Mouse (Mus musculus) c-Kit-negative CD71-positive TER-119-positive erythroid progenitor cells, embryonic 14.5 days (primary cell): ENCODE results near the gene Hs3st5.
"Not testable (repeated sequence)": the region's sequence is repeated elsewhere in the genome, so short reads cannot be mapped to it uniquely, and the experiment has no call there.

ENCODE experiments used
- DNase-seq: peaks from one replicate; pipeline ENCODE4 v3.0.0-alpha.2; 2013; ENCODE audit warnings: low read depth, low spot score

Gene Hs3st5

GRCm38 (mm10) chr10:36506727-36507555, at the start of gene Hs3st5:
Gene Hs3st5, plus strand, starts transcription at chr10:36506814.
- DNase-seq = no peak

DNA sequence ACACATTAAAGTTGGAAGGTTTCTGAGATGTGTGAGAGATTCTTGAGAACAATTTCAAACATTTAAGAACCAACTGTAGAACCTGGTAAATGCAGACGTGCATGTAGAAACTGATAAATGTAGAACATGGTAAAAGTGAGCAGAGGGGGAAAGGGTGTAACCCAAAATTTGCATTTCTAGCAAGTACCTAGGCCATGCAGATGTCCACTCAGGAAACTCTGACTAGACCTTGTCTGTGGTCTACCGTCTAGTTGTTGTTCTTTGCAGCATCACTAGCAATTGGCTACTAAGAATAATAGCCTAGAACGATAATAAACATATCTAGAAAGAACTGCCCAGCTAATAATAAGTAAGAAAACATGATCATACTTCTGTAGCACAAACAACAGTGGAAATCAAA, 38.0 kb upstream of the Hs3st5 start:
- DNase-seq = no peak

DNA sequence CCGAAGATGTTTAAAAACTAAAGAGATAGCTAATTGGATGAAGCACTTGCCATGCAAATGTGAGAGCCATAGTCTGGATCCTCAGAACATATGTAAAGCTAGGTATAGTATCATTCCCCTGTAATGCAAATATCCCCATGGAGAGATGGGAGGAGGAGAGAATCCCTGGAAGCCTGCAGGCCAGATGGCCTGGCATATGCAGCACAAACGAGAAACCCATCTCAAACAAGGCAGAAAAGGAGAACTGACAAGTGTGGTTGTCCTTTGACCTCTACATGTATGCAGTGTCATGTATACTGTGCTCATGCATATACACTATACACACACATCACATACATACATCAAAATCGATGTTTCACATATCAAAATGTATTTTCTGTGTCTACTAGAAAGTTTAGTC, 35.5 kb upstream of the Hs3st5 start:
- DNase-seq = no peak

GRCm38 (mm10) chr10:36474834-36475233, 31.8 kb upstream of the Hs3st5 start:
- no peak for DNase-seq

DNA sequence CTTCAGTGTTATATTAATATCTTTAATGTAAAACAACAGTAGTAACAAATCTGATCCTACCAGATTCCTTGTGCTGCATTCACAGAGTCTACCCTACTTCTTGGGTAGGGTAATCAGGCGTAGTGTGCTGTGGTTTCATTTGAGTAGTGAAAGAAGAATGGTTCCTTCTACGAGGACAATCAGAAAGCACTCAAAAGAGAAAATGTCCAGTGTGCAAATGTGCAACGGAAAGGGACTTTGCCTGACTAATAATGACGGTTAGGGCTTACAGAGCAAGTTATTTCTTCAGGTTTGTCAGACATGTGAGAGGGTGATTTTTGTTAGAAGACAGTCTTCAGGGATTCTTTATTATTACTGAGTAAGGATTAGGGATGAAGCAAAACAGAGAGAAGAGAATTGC, 29.1 kb upstream of the Hs3st5 start:
- DNase-seq = no peak

DNA sequence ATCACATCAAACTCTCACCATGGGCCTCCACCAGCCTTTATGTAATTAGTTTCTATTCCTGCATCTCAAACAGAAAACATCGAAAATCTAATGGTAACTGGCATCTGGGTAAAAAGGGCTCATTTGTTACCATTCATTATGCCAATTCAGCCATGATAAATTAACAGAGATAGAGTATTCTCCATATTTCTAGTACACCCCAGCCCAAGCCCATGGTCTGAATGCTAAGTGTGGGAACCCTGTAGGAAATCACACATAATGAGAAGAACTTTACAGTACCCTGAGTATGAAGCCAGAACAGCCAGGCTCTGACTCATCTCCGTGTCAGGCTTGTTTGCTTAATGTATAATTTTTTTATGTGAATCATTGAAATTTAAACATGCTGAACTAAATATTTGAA, 23.3 kb upstream of the Hs3st5 start:
- DNase-seq = no peak

DNA sequence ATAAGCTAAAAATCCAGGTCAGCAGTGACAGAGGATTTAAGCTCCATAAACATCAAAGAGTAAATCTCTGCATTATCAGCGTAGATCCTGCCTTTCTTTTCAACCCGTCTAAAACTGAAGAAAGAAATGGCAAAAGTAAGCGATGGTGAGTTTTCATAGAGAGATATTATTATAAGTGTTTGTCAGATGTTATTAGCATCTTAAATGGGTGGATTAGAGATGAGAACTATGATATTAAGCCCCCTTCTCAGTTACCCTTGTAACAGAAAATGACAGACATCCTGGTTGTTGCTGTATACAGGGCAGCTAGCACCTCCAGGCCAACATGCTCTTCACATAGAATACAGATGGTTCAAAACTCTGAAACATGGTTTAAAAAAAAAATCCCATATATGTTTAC, 22.6 kb upstream of the Hs3st5 start:
- DNase-seq = no peak

- no peak for DNase-seq
These were observed 21.8 kb upstream of the Hs3st5 start for GRCm38 (mm10) chr10:36484728-36485300.

DNA sequence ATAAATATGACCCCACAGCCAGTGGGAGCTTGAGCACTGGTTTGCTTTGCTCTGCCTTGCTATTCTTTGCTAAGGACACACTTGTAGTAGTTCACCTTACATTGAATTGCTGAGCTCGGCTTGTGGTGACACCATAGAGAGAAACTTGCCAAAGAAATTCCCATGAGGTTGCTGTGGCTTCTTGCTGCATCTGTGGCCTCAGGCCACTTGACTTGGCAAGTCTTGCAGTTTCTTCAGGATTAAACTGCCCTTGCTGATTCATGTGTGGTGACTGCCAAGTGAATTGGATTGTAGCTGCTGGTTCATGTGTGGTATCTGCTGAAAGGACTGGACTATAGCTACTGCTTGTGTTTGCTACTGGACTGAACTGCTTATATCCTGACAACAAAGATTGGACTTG, 13.0 kb upstream of the Hs3st5 start:
- no peak for DNase-seq

DNA sequence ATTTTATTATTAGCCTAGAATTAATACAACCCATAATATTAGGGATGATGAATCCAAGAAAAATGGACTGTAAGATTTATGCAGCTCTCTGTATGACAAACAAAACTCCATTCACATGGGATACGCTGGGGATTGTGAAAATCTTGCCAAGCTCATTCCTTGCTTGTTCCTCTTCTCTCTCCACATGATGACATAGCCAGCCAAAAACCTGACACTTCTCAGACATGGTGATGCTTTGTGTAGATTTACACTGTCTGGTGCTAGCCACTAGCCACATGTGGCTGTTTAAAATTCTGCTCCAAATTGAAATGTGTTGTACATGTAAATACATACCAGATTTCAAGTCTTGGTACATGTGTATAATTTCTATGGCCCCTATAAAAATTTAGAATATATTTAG, 6.9 kb upstream of the Hs3st5 start:
- no peak for DNase-seq

GRCm38 (mm10) chr10:36506033-36506726, 434 bp upstream of the Hs3st5 start:
- DNase-seq = no peak

GRCm38 (mm10) chr10:36507556-36507870, 899 bp downstream of the Hs3st5 start:
- no peak for DNase-seq

- no peak for DNase-seq
These were observed 1.5 kb downstream of the Hs3st5 start for GRCm38 (mm10) chr10:36507991-36508546.

DNA sequence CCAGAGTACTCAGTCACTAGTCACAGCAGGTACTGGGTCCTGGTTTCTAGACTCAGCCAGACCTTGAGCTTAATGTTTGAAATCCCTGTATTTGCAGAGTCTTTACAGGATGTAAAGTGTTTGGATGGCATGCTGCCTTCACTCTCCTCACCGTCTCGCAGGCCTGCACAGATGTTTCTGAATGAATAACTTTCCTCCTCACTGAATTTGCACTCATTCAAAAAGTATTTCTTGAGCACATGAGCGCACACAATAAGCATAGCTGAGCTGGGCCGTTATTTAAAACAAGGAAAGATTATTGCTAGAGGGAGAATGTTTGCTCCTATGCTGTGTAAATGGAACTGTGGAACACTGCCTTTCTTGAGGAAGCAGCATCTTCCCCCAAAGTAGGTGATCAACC, 2.9 kb downstream of the Hs3st5 start:
- DNase-seq = no peak

GRCm38 (mm10) chr10:36523881-36524280, 17.3 kb downstream of the Hs3st5 start:
- DNase-seq = no peak

- DNase-seq = no peak
These were observed 27.2 kb downstream of the Hs3st5 start for GRCm38 (mm10) chr10:36533633-36534335.

- no peak for DNase-seq
These were observed 40.0 kb downstream of the Hs3st5 start for GRCm38 (mm10) chr10:36546622-36547021.

DNA sequence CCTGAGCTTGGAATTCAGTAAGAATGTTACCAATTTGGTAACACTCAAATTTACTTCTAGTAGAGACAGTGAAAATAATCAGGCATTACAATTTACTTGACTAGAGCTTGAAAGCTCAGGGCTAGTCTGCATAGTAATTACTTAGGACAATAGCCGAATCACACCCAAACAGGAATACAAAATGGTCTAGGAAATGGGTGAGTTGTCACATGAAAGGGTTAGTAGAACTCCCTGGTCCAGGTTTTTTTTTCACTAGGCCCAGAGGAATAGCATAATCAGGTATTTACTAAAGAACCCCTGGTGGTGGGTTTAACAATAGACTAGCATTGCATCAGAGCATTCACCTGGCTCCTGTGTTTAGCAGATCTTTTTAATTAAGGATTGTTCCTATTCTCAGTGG, 41.1 kb downstream of the Hs3st5 start:
- not testable (repeated sequence) for DNase-seq

- no peak for DNase-seq
These were observed 47.4 kb downstream of the Hs3st5 start for GRCm38 (mm10) chr10:36554057-36554456.

GRCm38 (mm10) chr10:36554941-36555888, 48.6 kb downstream of the Hs3st5 start:
- no peak for DNase-seq

GRCm38 (mm10) chr10:36556128-36556527, 49.5 kb downstream of the Hs3st5 start:
- DNase-seq = no peak
